Mouse (Mus musculus) lung, embryonic 15.5 days (tissue): ENCODE measurements around the gene Ppp1r36. TPM values are rescaled to one million over a fixed set of nuclear protein-coding genes. Genes with fewer than 3 reads are reported as not detected.

Experiments
- ATAC-seq: fragments of 200-750 bp; cut with Nextera tagmentation; 2 replicates; pipeline ENCODE4 v1.8.0; 2017; ENCODE audit warnings: moderate number of reproducible peaks, borderline replicate concordance; ENCODE audit not compliant: low FRiP score, low TSS enrichment; ENCODE audit errors: extremely low read depth
- H3K27ac ChIP-seq: fragments of 300-500 bp; sonication (generic); 2 replicates; pipeline ENCODE4 v1.5.1; 2015; ENCODE audit warnings: moderate library complexity, mild to moderate bottlenecking, inconsistent platforms
- H3K27me3 ChIP-seq: fragments of 300-500 bp; sonication (generic); 2 replicates; pipeline ENCODE4 v1.6.1; 2015; ENCODE audit warnings: inconsistent platforms
- H3K36me3 ChIP-seq: fragments of 300-500 bp; sonication (generic); 2 replicates; pipeline ENCODE4 v1.6.1; 2015; ENCODE audit warnings: inconsistent platforms
- H3K4me1 ChIP-seq: fragments of 300-500 bp; sonication (generic); 2 replicates; pipeline ENCODE4 v1.6.1; 2015; ENCODE audit warnings: inconsistent platforms
- H3K4me2 ChIP-seq: fragments of 300-500 bp; sonication (generic); 2 replicates; pipeline ENCODE4 v1.6.1; 2015; ENCODE audit warnings: inconsistent platforms, mild to moderate bottlenecking, moderate library complexity
- H3K4me3 ChIP-seq: fragments of 300-500 bp; sonication (generic); 2 replicates; pipeline ENCODE4 v1.5.1; 2015; ENCODE audit warnings: mild to moderate bottlenecking, inconsistent platforms
- H3K9ac ChIP-seq: fragments of 300-500 bp; sonication (generic); 2 replicates; pipeline ENCODE4 v1.6.1; 2015; ENCODE audit warnings: inconsistent platforms
- H3K9me3 ChIP-seq: fragments of 300-500 bp; sonication (generic); 2 replicates; pipeline ENCODE4 v1.6.1; 2016; ENCODE audit warnings: inconsistent platforms
- WGBS: fragments of 180-500 bp; shearing (Covaris S2); methylation state at CpG from one replicate; pipeline ENCODE4 v1.1.7; 2015; 5-methylcytosine and 5-hydroxymethylcytosine counted together
- polyA plus RNA-seq: library from polyadenylated mRNA; unstranded; fragments of >200 nt; fragmentation: Nextera tagmentation; extraction: Ambion mirVana; gene quantifications from 2 replicates; pipeline ENCODE4 v1.2.1, GENCODE M21; 2015

Ppp1r36 gene
- polyA plus RNA-seq, 1 experiment from 2014 or later: 5.0 TPM

- Histone ChIP-seq H3K4me3 (no peak overlapping the region), H3K9ac (no peak overlapping the region), H3K36me3 (no peaks in the 10 kb centered on the region), H3K27ac (no peak overlapping the region), H3K4me1 (no peaks in the 10 kb centered on the region), H3K4me2 (no peak overlapping the region), H3K9me3 (no peaks in the 10 kb centered on the region), H3K27me3 (no peaks in the 10 kb centered on the region)
- WGBS: 40% methylated on average over 4 of the region's 4 CpGs
- ATAC-seq: 0 out of 2 replicates have a peak, but pooled peaks have one; percentile 23
These were observed 41.7 kb downstream of the Ppp1r36 start for GRCm38 (mm10) chr12:76459032-76459431.

- no peak overlapping the region for H3K4me2 ChIP-seq
- 0 out of 2 replicates have a peak, but pooled peaks cover 3% of the 10 kb centered on the region for H3K4me1 ChIP-seq
- 85% methylated on average over 9 of the region's 9 CpGs for WGBS
- no peaks in the 10 kb centered on the region for H3K36me3 ChIP-seq
- no peaks in the 10 kb centered on the region for H3K27me3 ChIP-seq
- H3K27ac ChIP-seq: no peak overlapping the region
- no peaks in the 10 kb centered on the region for H3K9me3 ChIP-seq
- H3K9ac ChIP-seq: no peak overlapping the region
- 0 out of 2 replicates have a peak, but pooled peaks have one; percentile 27 for ATAC-seq
- H3K4me3 ChIP-seq: no peak overlapping the region
These were observed 46.1 kb downstream of the Ppp1r36 start for GRCm38 (mm10) chr12:76463391-76463790.

- 57% methylated on average over 12 of the region's 12 CpGs for WGBS
- 0 out of 2 replicates have a peak, but pooled peaks cover 3% of the 10 kb centered on the region for H3K4me1 ChIP-seq
- ATAC-seq: peak; percentile 46; the same call in 1 of the 2 replicates
- no peak overlapping the region for H3K4me2 ChIP-seq
- no peaks in the 10 kb centered on the region for H3K9me3 ChIP-seq
- H3K36me3 ChIP-seq: no peaks in the 10 kb centered on the region
- no peak overlapping the region for H3K4me3 ChIP-seq
- no peak overlapping the region for H3K27ac ChIP-seq
- H3K27me3 ChIP-seq: no peaks in the 10 kb centered on the region
- H3K9ac ChIP-seq: no peak overlapping the region
These were observed 47.4 kb downstream of the Ppp1r36 start for GRCm38 (mm10) chr12:76464651-76465252.

- Histone ChIP-seq H3K9me3 (no peaks in the 10 kb centered on the region), H3K4me1 (0 out of 2 replicates have a peak, but pooled peaks cover 3% of the 10 kb centered on the region), H3K27me3 (no peaks in the 10 kb centered on the region), H3K4me2 (no peak overlapping the region), H3K9ac (no peak overlapping the region), H3K27ac (no peak overlapping the region), H3K36me3 (no peaks in the 10 kb centered on the region), H3K4me3 (no peak overlapping the region)
- ATAC-seq: no peak
- 61% methylated on average over 7 of the region's 7 CpGs for WGBS
These were observed 49.3 kb downstream of the Ppp1r36 start for GRCm38 (mm10) chr12:76466651-76467050.

- H3K4me2 ChIP-seq: no peak overlapping the region
- ATAC-seq: no peak
- H3K9me3 ChIP-seq: no peaks in the 10 kb centered on the region
- H3K27me3 ChIP-seq: no peaks in the 10 kb centered on the region
- WGBS: 38% methylated on average over 7 of the region's 7 CpGs
- 0 out of 2 replicates have a peak, but pooled peaks cover 3% of the 10 kb centered on the region for H3K4me1 ChIP-seq
- H3K36me3 ChIP-seq: no peaks in the 10 kb centered on the region
- no peak overlapping the region for H3K27ac ChIP-seq
- no peak overlapping the region for H3K9ac ChIP-seq
- no peak overlapping the region for H3K4me3 ChIP-seq
These were observed 49.9 kb downstream of the Ppp1r36 start for GRCm38 (mm10) chr12:76467256-76467655.

- Histone ChIP-seq H3K27me3 (no peaks in the 10 kb centered on the region), H3K4me2 (no peak overlapping the region), H3K27ac (no peak overlapping the region), H3K9me3 (no peaks in the 10 kb centered on the region), H3K9ac (no peak overlapping the region), H3K36me3 (no peaks in the 10 kb centered on the region), H3K4me1 (0 out of 2 replicates have a peak, but pooled peaks cover 1% of the 10 kb centered on the region), H3K4me3 (no peak overlapping the region)
- WGBS: 9% methylated on average over 4 of the region's 4 CpGs
- ATAC-seq: no peak
These were observed 54.7 kb downstream of the Ppp1r36 start for GRCm38 (mm10) chr12:76472046-76472445.

- H3K27me3 ChIP-seq: no peaks in the 10 kb centered on the region
- 64% methylated on average over 10 of the region's 10 CpGs for WGBS
- H3K36me3 ChIP-seq: no peaks in the 10 kb centered on the region
- peaks cover 5% of the 10 kb centered on the region for H3K4me1 ChIP-seq
- no peak overlapping the region for H3K4me3 ChIP-seq
- no peak for ATAC-seq
- H3K4me2 ChIP-seq: no peak overlapping the region
- H3K9me3 ChIP-seq: no peaks in the 10 kb centered on the region
- H3K9ac ChIP-seq: no peak overlapping the region
- no peak overlapping the region for H3K27ac ChIP-seq
These were observed 56.4 kb downstream of the Ppp1r36 start for GRCm38 (mm10) chr12:76473562-76474245.

GRCm38 (mm10) chr12:76474246-76474583, 56.9 kb downstream of the Ppp1r36 start:
- 75% methylated on average over 8 of the region's 8 CpGs for WGBS
- Histone ChIP-seq H3K9me3 (no peaks in the 10 kb centered on the region), H3K27me3 (no peaks in the 10 kb centered on the region), H3K27ac (no peak overlapping the region), H3K9ac (no peak overlapping the region), H3K36me3 (no peaks in the 10 kb centered on the region), H3K4me1 (peaks cover 10% of the 10 kb centered on the region), H3K4me3 (no peak overlapping the region), H3K4me2 (no peak overlapping the region)
- ATAC-seq: no peak

- Histone ChIP-seq H3K9me3 (no peaks in the 10 kb centered on the region), H3K27ac (no peak overlapping the region), H3K4me1 (peaks cover 15% of the 10 kb centered on the region), H3K4me3 (no peak overlapping the region), H3K9ac (no peak overlapping the region), H3K27me3 (no peaks in the 10 kb centered on the region), H3K4me2 (no peak overlapping the region), H3K36me3 (no peaks in the 10 kb centered on the region)
- 44% methylated on average over 2 of the region's 2 CpGs for WGBS
- ATAC-seq: no peak
These were observed 57.5 kb downstream of the Ppp1r36 start for GRCm38 (mm10) chr12:76474802-76475201.

GRCm38 (mm10) chr12:76476146-76476545, 58.8 kb downstream of the Ppp1r36 start:
- no peaks in the 10 kb centered on the region for H3K36me3 ChIP-seq
- peaks cover 20% of the 10 kb centered on the region for H3K4me1 ChIP-seq
- H3K27ac ChIP-seq: no peak overlapping the region
- WGBS: 84% methylated on average over 1 of the region's 1 CpGs
- no peak overlapping the region for H3K9ac ChIP-seq
- H3K27me3 ChIP-seq: no peaks in the 10 kb centered on the region
- H3K4me3 ChIP-seq: no peak overlapping the region
- ATAC-seq: no peak
- no peak overlapping the region for H3K4me2 ChIP-seq
- no peaks in the 10 kb centered on the region for H3K9me3 ChIP-seq

GRCm38 (mm10) chr12:76478309-76479023, 61.1 kb downstream of the Ppp1r36 start:
- no peaks in the 10 kb centered on the region for H3K27me3 ChIP-seq
- H3K27ac ChIP-seq: no peak overlapping the region
- no peaks in the 10 kb centered on the region for H3K9me3 ChIP-seq
- no peaks in the 10 kb centered on the region for H3K36me3 ChIP-seq
- H3K4me1 ChIP-seq: peaks cover 20% of the 10 kb centered on the region
- 15% methylated on average over 14 of the region's 14 CpGs for WGBS
- peak overlapping the region; percentile 17; the same call in 1 of the 2 replicates for H3K4me2 ChIP-seq
- no peak for ATAC-seq
- H3K9ac ChIP-seq: no peak overlapping the region
- H3K4me3 ChIP-seq: no peak overlapping the region

GRCm38 (mm10) chr12:76479174-76479573, 61.8 kb downstream of the Ppp1r36 start:
- no peak for ATAC-seq
- H3K9me3 ChIP-seq: no peaks in the 10 kb centered on the region
- no peaks in the 10 kb centered on the region for H3K36me3 ChIP-seq
- H3K4me1 ChIP-seq: peaks cover 20% of the 10 kb centered on the region
- H3K27me3 ChIP-seq: no peaks in the 10 kb centered on the region
- peak overlapping the region; percentile 17; the same call in 1 of the 2 replicates for H3K4me2 ChIP-seq
- H3K4me3 ChIP-seq: no peak overlapping the region
- no peak overlapping the region for H3K27ac ChIP-seq
- 29% methylated on average over 5 of the region's 5 CpGs for WGBS
- no peak overlapping the region for H3K9ac ChIP-seq
